Mouse (Mus musculus): Measurements from ENCODE around the gene Atxn10.

The Atxn10 gene

DNA sequence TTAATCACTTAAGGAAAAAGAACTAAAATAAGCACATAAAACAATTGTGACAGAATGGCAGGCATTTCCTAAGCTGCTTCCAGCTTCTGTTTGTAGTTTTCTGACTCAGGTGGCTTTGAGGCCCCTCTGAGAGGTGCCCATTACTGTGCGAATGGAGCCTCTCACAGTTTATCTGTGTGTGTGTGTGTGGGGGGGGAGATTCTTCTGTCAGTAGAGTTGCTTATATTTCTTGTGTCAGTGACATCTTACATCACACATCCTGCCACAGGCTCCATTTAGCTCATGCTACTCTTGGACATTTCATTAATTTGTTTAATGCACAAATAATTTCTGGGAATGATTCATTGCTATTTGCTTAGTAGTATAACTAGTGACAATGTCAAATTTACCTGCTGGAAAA lies 70.8 kb downstream of the Atxn10 start:
- no peak for DNase-seq

DNA sequence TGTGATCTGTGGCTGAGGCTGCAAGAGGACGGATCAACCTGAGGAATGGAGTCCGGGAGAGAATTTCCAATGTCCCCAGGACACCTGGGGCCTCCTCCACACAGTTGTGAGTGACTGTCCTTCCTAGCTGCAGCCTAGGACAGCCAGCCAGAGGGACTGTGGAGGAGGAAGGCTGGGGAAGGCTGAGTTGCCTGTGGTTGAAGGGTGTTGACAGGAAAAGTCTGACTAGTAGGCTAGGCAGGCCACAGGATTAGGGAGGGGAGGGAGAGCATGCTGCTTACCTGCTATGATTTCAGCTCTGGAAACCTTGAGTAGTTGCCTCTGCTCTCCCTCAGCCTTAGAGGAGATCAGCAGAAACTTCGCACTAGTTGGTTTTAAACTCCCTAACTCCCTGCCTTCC lies 71.3 kb downstream of the Atxn10 start:
- no peak for DNase-seq

DNA sequence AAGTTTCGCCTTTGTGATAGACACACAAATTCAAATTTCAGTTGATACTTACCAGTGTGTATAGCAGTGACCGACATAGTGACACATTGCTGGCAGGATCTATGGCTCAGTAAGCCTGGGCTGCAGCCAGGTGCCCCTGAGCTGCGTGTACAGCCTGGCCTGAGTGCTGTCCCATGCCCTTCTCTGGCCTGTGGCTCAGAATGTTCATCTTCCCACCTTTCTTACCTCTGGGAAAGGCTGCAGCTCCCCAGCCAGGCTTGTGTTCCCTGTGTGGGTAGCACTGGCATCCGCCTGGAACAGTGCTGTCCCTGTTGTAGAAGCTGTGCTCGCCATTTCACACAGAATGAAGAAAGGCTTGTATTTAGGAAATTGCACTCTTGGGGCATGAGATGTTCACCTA lies 72.7 kb downstream of the Atxn10 start:
- DNase-seq: no peak

DNA sequence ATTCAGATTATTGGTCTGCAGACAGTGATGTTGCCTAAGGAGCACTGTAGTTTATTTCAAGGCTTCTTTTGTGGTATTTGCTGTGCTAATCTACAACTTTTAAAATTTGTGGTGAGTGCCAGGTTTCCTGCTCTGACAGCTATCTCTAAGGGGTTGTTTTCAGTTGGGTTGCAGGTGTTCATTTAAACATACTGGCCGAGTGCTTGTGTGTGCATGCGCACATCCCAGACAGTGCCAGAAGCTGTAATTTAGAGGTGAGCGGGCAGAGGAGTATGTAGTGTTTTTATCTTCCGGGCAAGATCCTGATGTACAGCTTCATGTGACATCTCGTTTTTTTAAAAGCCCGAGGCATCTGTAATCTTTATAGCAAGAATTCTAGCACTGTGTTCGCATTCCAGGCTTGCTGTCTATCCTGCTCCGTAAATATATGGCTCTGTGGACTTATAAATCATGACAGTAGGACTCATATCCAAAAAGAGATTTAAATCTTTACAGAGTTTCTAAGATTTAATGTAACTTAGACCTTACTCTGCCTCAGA lies 73.3 kb downstream of the Atxn10 start:
- no peak for DNase-seq

DNA sequence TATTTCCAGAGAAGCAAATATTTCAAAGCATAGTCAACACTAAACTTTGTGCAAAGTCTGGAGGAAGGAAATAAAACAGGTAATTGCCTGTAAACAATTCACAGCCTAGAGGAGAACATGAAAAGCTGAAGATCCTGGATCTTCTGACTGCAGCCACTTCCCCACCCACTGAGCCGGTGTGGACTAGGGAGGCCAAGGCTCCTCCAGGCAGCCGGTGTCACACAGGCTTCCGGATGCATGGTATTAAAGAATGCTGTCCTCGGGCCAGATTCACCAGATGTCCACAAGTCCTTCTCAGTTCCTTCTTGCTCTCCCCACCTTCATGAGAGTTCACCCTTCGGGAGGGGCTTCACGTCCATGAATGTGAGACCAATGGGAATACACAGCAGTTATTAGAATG lies 73.8 kb downstream of the Atxn10 start:
- no peak for DNase-seq

DNA sequence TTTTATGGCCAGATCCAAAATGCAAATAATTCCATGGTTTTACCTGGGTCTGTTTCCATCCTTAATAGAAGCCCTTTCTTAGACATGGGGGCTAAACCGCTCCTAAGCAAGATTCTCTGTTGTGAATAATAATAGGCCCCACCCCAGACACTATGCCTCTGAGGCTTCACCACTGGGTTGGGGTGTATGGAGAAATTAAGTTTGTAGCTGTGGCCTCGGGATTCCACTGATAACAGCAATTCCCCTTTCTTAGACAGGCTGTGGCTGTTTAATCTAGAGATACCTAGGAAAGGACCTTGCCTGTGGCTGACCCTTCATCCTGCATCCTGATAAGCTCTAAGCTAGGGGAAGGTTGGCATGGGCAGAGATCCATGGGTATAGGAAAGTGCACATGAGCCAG lies 78.6 kb downstream of the Atxn10 start:
- no peak for DNase-seq

DNA sequence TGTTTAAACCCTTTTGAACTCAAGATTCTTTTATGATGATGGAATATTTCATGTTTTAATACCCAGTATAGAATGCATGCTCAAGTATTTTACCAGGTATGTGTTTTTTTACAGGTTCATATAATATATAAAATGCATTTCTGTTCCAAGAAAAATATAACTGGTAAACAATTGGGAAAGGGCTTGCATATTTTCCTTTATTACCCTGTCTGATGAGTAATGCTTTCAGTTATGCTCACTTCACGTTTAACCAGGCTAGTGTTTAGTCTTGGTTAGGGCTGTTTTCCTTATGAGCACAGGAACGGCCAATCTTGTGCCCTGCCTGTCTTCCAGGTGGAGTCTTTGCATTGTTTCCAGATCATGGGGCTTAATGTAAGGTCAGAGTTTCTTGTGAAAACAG lies 84.6 kb downstream of the Atxn10 start:
- no peak for DNase-seq

DNA sequence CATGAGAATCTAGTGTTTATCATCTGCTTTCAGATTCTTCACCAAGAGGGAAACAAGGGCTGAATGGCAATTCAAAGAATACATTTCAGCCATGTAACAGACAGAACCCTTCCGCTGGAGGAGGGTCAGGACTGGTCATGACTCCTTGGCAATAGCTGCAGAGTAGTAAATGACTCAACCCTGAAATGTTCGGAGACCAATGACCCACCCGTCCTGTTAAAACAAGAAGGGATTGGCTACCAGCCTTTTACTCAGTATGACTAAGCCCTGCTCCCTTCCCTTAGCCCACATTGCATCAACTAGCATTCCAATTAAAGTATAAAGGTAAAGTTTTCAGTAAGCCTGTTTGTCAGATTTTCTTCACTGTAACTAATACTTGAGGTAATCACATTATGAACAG lies 88.2 kb downstream of the Atxn10 start:
- DNase-seq: no peak

DNA sequence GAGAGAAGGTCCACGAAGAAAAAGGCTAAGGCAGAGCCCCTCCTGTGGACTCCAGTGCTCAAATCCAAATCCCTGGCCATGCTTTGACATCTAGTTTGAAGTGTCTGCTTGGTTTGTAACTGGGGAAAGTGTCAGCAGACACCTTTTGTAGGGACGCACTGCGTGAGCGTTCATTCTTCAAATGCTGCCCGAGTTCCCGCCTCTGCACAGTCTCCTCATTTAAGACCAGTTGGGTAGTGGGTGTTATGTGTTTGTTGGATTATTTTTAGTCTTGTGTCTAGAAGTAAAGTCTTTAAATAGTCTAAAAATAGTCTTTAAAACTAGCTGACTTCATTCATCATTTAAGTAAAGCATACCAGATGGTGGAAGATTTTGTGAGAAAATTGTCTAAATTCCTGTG lies 92.1 kb downstream of the Atxn10 start:
- DNase-seq: no peak

DNA sequence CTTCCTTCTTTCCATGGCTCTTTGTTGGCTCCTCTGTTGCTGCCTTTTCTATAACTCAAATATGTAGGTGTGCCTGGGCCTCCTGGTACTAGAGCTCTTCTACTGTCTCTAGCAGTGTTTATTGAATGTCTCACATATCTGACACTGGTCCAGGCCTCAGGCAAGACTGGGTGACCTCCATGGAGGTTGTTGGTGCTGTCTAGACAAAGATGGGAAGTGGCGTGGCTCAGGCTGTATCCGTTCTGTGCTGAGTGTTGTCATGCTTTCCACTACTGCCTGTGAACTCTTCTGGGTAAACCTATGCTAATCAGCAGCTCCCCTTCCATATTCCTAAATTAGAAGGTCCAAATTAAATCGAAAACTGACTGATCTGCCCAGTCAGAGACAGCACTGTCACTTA lies 106.5 kb downstream of the Atxn10 start:
- no peak for DNase-seq

DNA sequence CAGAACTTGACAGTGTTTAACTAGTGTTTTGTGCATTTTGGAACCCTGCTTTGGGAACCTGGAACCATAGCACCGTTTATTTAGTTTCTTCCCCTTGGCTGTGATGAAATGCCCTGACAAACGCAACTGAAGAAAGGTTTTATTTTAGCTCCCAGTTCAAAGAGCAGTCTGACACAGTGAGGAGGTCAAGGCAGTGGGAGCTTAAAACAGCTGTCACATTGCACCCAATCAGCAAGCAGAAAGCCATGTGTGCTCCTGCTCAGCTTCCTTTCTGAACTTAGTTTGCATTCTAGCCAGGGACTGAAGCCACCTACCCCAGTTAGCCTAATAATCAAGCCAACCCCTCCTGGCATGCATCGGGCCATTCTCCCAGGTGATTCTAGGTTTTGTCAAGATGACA lies 110.6 kb downstream of the Atxn10 start:
- DNase-seq: no peak

DNA sequence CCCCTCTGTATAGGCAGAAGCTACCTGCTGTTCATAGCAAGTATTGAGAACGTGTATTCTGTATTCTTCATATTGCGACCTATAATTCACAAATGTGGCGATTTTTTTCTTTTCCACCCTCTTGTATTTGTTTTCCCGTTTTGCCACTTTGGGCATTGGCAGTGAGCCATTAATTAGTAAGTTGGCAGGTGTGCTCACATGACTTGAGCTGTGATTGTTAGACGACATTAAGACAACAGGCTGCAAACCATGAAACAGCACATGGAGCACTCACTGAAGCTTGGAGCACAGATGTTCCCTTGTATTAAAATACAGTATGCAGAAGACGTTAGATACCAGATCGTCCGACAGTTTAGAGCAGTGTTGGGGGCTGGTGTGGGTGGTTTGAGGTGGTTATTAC lies 120.8 kb downstream of the Atxn10 start:
- DNase-seq: no peak

DNA sequence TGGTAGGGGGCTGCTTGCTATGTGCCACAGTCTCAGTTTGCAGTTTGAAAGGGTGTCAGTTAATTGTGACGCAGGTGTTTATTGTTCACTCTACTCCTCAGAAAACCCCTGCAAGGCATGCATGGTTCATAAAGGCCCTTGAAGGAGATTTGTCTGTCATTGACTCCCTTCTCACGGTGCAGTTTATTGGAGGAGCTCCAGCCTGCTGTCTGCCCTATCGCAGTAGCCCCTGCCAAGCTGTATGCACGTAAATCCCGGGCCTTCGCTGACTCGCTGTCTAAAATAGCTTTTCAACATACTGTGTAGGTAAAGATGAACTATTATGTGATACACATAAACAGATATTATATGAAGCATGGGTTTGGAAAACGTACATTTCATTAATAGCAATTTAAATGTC lies 121.8 kb downstream of the Atxn10 start:
- DNase-seq: no peak

DNA sequence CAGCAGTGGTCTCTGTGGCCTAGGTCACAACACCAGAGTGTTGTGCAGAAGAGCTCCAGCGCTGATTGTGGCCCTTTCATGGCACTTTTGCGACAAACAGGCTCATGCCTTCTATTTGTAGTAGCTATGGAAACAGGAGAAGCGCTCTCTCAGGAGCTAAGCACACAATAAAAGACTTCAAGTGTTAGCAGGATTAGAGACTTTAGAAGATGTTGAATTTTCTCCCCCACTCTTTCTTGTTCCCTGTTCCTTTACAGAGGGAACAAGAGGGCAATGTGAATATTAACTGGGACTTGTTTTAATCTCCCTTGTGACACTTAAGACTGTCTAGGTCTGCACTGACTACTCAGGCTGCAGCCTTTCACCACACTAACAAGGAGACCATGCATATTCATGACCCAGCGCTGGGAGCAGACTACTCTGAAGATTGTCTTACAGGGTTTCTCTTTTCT lies 122.6 kb downstream of the Atxn10 start:
- DNase-seq: no peak

DNA sequence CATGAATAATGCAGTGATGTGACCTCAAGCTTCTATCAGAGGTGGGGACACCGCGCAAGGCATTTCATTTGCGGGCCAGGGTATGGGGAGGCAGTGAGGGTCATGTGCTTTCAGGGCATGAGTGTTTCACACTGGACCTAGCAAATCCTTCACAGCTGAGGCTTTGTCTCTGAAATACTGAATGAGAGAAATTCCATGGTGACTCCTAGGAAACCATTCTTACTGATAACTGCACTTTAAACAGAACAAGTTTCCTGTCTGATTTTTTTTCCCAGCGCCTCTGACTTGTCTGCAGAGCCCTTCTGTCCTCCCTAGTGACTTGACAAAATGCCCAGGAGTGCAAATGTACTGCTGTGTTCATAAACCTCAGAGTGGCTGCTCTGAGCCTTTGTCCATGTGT lies 125.5 kb downstream of the Atxn10 start:
- DNase-seq: no peak

DNA sequence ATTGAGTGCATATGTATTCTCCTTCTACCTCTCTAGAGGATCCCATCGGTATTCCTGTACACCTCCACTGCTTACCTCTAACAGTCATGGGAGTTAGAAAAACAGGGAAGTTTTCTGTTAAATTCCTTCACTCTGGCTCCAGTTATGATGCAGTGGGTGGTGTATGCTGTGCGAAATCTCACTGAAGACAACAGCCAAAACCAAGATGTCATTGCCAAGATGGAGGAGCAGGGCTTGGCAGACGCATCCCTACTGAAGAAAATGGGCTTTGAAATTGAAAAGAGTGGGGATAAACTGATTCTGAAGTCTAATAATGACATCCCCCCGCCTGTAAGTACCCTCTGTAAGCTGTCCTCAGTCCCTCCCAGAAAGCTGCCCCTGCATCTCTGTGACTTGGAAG lies 126.1 kb downstream of the Atxn10 start:
- no peak for DNase-seq

DNA sequence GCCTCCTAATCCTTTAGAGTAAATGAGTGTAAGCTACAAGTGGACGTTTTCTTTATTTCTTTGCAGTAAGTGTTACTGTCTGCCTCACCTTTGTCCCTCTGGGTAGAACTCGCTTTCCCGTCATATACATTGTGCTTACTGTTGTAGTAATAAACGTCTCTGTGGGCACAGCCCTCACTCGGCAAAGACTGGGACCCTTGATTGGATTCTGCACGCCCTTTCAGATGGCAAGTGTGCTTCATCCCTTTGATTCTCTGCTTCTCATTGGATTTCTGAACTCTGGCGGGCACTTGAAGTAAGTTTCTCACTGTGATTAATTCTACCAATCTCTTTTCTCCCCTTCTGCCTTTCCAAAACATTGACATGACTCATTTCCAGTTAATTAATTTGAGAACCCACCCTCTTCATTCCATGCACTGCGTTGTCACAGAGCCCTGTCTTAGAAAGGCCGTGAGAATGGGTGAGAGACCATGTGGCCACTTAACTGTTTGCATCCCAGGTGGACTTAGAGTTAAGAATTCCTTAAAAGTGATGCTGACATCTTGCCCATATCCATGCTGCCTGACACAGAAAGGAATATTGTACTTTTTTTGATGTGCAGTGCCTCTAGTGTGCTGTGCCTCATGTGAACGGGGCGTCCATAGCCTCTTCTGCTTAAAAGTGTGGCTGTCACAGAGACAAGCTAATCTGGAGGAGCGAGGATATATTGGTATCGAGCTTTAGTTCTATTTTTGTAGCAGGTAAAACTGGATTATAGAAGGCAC lies 127.2 kb downstream of the Atxn10 start:
- no peak for DNase-seq

DNA sequence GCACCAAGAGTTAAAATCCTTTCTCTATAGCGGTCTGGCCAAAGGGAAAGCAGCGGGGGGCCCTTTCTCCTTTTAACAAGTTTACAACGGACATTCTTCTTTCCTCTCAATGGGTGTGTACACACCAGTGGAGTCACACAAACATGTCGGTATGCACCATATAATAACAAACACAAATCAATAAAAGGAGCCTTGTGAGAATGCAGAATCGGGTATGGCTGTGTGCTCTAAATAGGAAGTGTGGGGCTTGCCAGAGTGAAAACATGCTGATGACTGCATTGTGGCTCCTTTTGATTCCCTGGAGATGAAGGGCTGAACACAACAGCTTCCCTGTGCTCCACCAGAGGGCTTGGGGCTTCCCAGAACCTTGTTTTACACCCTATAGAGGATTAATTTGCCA lies 128.1 kb downstream of the Atxn10 start:
- no peak for DNase-seq

DNA sequence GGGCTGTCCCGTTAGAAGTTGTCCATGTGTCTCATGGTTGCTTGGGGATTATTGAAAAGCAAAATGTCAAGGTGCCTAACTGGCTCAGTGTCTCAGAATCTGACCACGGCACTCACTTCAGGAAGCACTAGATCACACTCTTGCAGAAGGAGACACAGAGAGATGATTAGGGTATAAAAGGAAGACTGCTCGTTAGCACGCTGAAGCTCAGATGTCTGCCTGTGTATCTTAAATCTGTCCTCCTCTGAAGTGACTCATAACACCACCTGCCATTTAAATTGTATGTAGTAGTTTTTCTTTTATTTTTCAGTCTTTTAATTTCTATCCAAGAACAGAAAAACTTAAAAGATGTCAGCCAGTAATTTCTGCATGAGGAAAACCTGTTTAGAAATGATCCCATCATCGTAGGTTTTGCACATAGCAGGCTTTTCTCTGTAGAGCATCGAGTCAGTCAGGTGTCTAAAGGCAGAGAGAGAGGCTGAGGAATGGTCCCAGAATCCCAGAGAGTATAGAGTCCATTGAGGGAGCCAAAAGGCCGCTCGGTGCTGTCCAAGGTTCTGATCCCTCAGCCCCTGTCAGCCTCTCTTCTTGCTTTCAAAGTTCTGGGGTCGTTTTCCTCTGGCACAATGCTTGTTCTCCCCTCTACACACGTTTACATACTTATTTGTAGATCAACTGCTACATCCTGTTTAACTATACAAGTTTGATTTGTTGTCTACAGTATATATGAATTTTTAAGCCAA lies 128.9 kb downstream of the Atxn10 start:
- no peak for DNase-seq

DNA sequence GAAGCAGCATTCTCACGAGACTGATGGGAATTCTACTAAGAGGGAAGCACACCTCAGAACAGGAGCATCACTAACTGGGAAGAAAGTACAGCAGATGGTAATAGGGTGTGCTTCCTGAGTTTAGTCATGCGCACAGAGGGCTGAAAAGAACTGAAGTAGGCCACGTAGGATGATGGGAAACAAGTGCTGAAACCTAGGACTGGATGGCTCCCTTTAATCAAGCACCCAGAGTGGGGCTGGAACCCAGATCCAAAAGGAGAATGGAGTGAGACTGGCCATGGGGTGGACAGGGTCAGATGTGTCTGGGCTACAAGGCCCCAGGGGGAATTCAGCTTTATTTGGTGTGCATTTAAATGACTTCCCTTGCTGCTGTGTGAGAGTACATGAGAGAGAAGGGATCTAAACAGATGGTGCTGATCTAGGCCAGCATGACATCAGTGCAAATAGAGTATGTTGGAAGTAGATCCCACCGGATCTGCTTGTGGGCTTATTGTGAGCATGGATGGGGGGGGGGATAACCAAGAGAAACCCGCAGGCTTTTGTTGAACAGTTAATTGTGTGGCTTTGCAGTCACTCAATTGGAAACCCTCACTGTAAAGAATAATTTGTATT lies 130.5 kb downstream of the Atxn10 start:
- no peak for DNase-seq

DNA sequence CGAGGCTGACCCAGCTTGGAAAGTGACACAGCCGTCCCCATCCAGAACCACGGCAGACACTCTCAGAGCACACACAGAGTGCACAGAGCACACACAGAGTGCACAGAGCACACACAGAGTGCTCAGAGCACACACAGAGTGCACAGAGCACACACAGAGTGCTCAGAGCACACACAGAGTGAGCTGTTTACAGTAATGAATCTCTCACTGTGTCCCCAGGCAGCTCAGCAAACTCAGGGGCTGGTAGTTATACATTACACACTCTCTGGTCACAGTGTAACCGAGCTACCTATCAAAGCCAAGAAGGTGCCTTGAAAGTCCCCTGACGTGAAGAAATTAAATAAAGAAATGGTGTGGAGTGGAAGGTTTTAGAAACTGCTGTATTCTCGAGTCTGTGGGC lies 133.4 kb downstream of the Atxn10 start:
- peak; percentile 55 for DNase-seq

DNA sequence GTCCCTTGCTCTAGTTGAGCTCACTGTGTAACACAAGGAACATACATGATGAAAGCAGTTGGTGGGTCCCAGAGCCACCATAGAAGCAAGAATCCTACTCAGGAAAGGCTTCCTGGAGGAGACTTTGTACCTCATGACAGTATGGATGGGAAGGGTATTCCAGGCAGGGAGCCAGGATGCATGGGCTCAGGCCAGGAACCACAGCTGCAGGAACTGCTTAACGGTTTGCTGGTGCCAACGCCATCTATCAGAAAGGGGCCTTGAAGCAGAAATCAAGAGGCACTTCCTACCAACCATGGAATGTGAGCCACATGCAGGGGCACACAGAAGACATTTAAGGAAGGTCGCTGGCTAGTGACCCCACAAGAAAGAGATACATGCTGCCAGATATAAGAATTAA lies 138.7 kb downstream of the Atxn10 start:
- DNase-seq: no peak

DNA sequence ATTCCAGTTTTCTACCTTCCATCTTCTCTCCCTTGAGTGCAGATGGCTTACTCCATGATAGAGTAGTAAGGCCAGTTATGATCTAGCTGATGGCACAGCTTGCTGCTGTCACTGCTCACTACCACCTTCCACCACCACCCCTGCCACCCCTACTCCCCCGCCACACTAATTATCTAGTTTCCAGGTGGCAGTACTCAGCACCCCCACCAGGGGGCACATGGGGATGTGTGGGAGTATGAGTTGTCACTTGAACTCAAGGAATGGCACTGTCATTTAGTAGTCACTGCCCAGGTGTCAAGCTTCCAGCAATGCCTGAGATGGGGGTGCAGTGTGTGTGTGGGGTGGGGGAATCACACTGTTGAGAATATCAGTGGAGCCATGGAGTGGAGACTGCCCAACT lies 141.5 kb downstream of the Atxn10 start:
- DNase-seq: peak; percentile 80

DNA sequence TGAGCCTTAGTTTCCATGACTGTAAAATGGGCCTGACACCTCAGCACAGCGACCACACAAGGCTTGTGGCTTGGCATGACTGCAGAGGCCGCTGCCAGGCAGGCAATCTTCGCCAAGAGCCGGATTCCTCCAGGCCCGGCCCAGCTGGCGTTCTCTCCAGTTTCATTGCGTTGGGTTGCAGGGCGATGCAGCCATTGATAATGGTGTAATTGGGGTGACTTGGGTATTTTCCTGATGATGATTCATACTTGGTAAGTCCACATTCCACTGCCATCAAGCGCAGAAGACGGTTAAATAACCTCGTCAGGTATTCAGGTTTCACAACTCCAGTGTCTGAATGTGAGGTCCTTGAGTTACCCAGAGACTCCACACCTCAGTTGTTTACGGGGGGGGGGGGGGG lies 143.3 kb downstream of the Atxn10 start:
- DNase-seq: no peak

Measured in kidney, adult 18-20 months (tissue).